Mouse (Mus musculus) adrenal gland, postnatal 0 days (tissue): ENCODE data around the gene Gm8298. TPM values are rescaled to one million over a fixed set of nuclear protein-coding genes. Genes with fewer than 3 reads are reported as not detected.

Source experiments
- polyA plus RNA-seq: library from polyadenylated mRNA; unstranded; fragments of >200 nt; fragmentation: Nextera tagmentation; extraction: Ambion mirVana; gene quantifications from 2 replicates; pipeline ENCODE4 v1.2.1, GENCODE M21; 2015

Gene Gm8298
- not detected in 2 replicates for polyA plus RNA-seq

GRCm38 (mm10) chr3:59860751-59861150 lies at the start of gene Gm8298:
Gene Gm8298 (plus strand): TSS chr3:59861051.

GRCm38 (mm10) chr3:59924914-59925313 lies 64.1 kb downstream of the Gm8298 start, which contains the start of gene C130079G13Rik:
Gene C130079G13Rik (plus strand): TSS chr3:59925214.

Other genes with a start within 250 kb of the Gm8298 start
- gene Gm5538, start 131.3 kb upstream of the Gm8298 start, polyA plus RNA-seq: 0.11 and 0.69 TPM in 2 replicates
- not detected in 2 replicates for gene C130079G13Rik, start 64.2 kb downstream of the Gm8298 start, polyA plus RNA-seq
- gene Aadacl2, start 145.7 kb downstream of the Gm8298 start, polyA plus RNA-seq: not detected in 2 replicates
- gene Aadac, start 164.7 kb downstream of the Gm8298 start, polyA plus RNA-seq: 8.7 and 12.3 TPM in 2 replicates
- 0.11 and 0.28 TPM in 2 replicates for gene Sucnr1, start 220.8 kb downstream of the Gm8298 start, polyA plus RNA-seq